Mouse (Mus musculus): ENCODE data around the gene Ggta1. TPM values are rescaled to one million over a fixed set of nuclear protein-coding genes. Genes with fewer than 3 reads are reported as not detected.

Gene Ggta1
- polyA plus RNA-seq, 1 experiment from 2014 or later = 6.4 TPM

DNA sequence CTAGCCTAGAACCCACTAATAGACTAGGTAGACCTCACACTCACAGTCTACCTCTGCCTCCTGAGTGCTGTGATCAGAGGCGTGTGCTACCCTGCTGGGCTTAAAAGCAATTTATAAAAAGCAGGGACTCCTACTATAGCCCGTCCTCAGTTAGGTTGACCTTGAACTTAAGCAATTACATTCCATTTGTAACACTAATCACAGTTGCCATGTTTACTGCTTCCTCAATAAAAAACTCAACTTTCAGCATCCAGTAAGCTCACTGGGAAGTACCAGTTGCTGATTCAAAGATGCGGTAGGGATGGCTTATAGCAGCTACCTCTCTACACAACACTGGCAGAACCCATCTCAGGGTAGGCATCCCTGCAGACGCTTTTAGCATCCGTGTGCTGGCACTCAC is 19.7 kb downstream of the Ggta1 start:
- Histone ChIP-seq H3K4me3 (no peak overlapping the region), H3K27ac (no peak overlapping the region), H3K27me3 (no peaks in the 10 kb centered on the region), H3K9ac (no peak overlapping the region), H3K9me3 (replicated peaks) (no peaks in the 10 kb centered on the region), H3K4me1 (0 out of 2 replicates have a peak, but pooled peaks cover 6% of the 10 kb centered on the region), H3K36me3 (no peaks in the 10 kb centered on the region), H3K4me2 (replicated peaks) (no peak overlapping the region)
- no peak for ATAC-seq (ENCODE audit: low FRiP score)
- 77% methylated on average over 5 of the region's 5 CpGs for WGBS

GRCm38 (mm10) chr2:35442079-35442478 is 21.0 kb downstream of the Ggta1 start:
- Histone ChIP-seq H3K4me1 (0 out of 2 replicates have a peak, but pooled peaks cover 6% of the 10 kb centered on the region), H3K4me3 (no peak overlapping the region), H3K9ac (no peak overlapping the region), H3K9me3 (replicated peaks) (no peaks in the 10 kb centered on the region), H3K36me3 (no peaks in the 10 kb centered on the region), H3K4me2 (replicated peaks) (no peak overlapping the region), H3K27ac (no peak overlapping the region), H3K27me3 (no peaks in the 10 kb centered on the region)
- ATAC-seq (ENCODE audit: low FRiP score) = no peak
- 85% methylated on average over 6 of the region's 6 CpGs for WGBS

DNA sequence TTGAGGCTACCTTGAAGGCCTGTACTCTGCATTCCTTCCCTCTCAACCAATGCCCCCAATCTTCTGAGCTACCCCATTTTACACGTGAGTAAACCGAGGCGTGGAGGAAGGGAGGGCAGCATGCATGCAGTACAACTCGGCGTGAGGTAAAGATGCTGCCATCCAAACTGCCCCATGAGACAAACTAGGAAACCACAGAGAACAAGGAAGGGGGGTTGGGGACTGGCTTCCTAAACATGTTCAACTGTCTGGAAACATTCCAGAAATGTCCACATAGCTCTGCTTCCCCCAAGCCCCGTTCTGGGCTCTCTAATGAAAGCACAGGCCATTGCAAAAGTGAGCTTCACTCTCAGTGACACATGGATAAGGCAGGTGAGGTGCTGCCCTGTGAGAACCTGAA is 21.6 kb downstream of the Ggta1 start:
- no peaks in the 10 kb centered on the region for H3K36me3 ChIP-seq
- WGBS = 87% methylated on average over 6 of the region's 6 CpGs
- no peaks in the 10 kb centered on the region for H3K9me3 ChIP-seq (replicated peaks)
- H3K4me3 ChIP-seq = no peak overlapping the region
- 0 out of 2 replicates have a peak, but pooled peaks cover 6% of the 10 kb centered on the region for H3K4me1 ChIP-seq
- no peak overlapping the region for H3K4me2 ChIP-seq (replicated peaks)
- no peak overlapping the region for H3K27ac ChIP-seq
- no peak overlapping the region for H3K9ac ChIP-seq
- no peak for ATAC-seq (ENCODE audit: low FRiP score)
- no peaks in the 10 kb centered on the region for H3K27me3 ChIP-seq

- no peak for ATAC-seq (ENCODE audit: low FRiP score)
- Histone ChIP-seq H3K4me3 (no peak overlapping the region), H3K27ac (no peak overlapping the region), H3K4me1 (0 out of 2 replicates have a peak, but pooled peaks cover 6% of the 10 kb centered on the region), H3K27me3 (no peaks in the 10 kb centered on the region), H3K36me3 (no peaks in the 10 kb centered on the region), H3K9ac (no peak overlapping the region), H3K9me3 (replicated peaks) (no peaks in the 10 kb centered on the region), H3K4me2 (replicated peaks) (no peak overlapping the region)
- 86% methylated on average over 3 of the region's 3 CpGs for WGBS
These were observed 22.6 kb downstream of the Ggta1 start for GRCm38 (mm10) chr2:35440480-35440879.

- Histone ChIP-seq H3K9me3 (replicated peaks) (no peaks in the 10 kb centered on the region), H3K36me3 (no peaks in the 10 kb centered on the region), H3K4me2 (replicated peaks) (no peak overlapping the region), H3K4me1 (0 out of 2 replicates have a peak, but pooled peaks cover 7% of the 10 kb centered on the region), H3K4me3 (no peak overlapping the region), H3K27me3 (no peaks in the 10 kb centered on the region), H3K9ac (no peak overlapping the region), H3K27ac (no peak overlapping the region)
- 94% methylated on average over 2 of the region's 2 CpGs for WGBS
- no peak for ATAC-seq (ENCODE audit: low FRiP score)
These were observed 25.2 kb downstream of the Ggta1 start for GRCm38 (mm10) chr2:35437796-35438195.

DNA sequence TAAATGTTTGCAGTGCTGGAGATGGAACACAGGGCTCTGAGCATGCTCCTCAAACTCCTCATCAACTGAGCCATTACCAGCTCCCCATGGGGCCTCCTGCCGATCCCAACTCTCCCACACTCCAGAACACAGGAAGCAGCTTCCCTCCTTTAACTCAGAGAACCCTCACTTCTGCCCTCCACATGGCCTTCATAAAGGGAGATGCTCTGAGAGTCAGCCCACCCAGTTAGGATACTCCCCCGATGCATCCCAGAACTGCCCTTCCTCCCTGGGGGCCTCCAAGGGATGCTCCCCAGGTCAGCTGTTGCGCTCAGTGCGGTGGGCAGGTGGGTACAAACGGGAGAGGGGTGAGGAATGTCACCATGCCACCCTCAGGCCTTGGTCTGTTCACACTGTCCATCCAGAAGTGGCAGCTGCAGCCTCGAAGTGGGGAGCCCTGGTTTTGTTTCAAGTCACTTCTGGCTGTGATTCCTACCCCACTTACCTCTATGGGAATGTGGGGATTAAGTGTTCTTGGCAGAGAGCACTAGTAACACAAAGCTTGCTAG is 28.4 kb downstream of the Ggta1 start:
- Histone ChIP-seq H3K27me3 (no peaks in the 10 kb centered on the region), H3K4me2 (replicated peaks) (no peak overlapping the region), H3K9me3 (replicated peaks) (no peaks in the 10 kb centered on the region), H3K36me3 (no peaks in the 10 kb centered on the region), H3K4me1 (peaks cover 10% of the 10 kb centered on the region; the same call in 1 of the 2 replicates), H3K27ac (no peak overlapping the region), H3K9ac (no peak overlapping the region), H3K4me3 (no peak overlapping the region)
- no peak for ATAC-seq (ENCODE audit: low FRiP score)
- WGBS = 80% methylated on average over 6 of the region's 6 CpGs

GRCm38 (mm10) chr2:35433428-35433827 is 29.6 kb downstream of the Ggta1 start:
- H3K4me2 ChIP-seq (replicated peaks) = no peak overlapping the region
- peaks cover 13% of the 10 kb centered on the region; the same call in 1 of the 2 replicates for H3K4me1 ChIP-seq
- no peak for ATAC-seq (ENCODE audit: low FRiP score)
- no peaks in the 10 kb centered on the region for H3K9me3 ChIP-seq (replicated peaks)
- no peak overlapping the region for H3K4me3 ChIP-seq
- no peaks in the 10 kb centered on the region for H3K36me3 ChIP-seq
- H3K27ac ChIP-seq = no peak overlapping the region
- H3K27me3 ChIP-seq = no peaks in the 10 kb centered on the region
- no peak overlapping the region for H3K9ac ChIP-seq
- 76% methylated on average over 4 of the region's 4 CpGs for WGBS

GRCm38 (mm10) chr2:35432472-35432871 is 30.6 kb downstream of the Ggta1 start:
- H3K9ac ChIP-seq = no peak overlapping the region
- no peak overlapping the region for H3K27ac ChIP-seq
- ATAC-seq (ENCODE audit: low FRiP score) = no peak
- H3K9me3 ChIP-seq (replicated peaks) = no peaks in the 10 kb centered on the region
- H3K4me2 ChIP-seq (replicated peaks) = no peak overlapping the region
- no peaks in the 10 kb centered on the region for H3K27me3 ChIP-seq
- no peaks in the 10 kb centered on the region for H3K36me3 ChIP-seq
- no peak overlapping the region for H3K4me3 ChIP-seq
- 39% methylated on average over 7 of the region's 7 CpGs for WGBS
- H3K4me1 ChIP-seq = peaks cover 13% of the 10 kb centered on the region; the same call in 1 of the 2 replicates

DNA sequence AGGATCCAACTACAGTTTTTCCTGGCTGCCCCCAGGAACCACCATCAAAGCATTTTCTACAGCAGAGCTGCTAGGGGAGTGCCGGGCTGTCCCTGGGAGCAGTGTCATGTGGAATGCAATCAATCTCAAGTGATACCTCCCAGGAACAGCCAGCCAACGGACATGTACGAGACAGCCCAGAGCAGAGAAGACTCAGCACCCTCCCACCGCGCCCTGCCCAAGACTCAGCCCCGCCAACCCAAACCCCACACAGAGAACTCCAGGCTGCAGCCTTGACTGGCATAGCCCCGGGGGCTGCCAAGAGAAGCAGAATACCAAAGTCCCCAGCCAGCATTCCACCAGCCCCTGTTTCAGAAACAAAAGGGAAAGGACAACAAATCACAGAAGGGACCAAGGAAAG is 31.0 kb downstream of the Ggta1 start:
- WGBS = 30% methylated on average over 7 of the region's 7 CpGs
- H3K36me3 ChIP-seq = no peaks in the 10 kb centered on the region
- no peak overlapping the region for H3K9ac ChIP-seq
- H3K4me3 ChIP-seq = no peak overlapping the region
- peaks cover 15% of the 10 kb centered on the region; the same call in 1 of the 2 replicates for H3K4me1 ChIP-seq
- H3K27ac ChIP-seq = no peak overlapping the region
- H3K9me3 ChIP-seq (replicated peaks) = no peaks in the 10 kb centered on the region
- H3K4me2 ChIP-seq (replicated peaks) = no peak overlapping the region
- H3K27me3 ChIP-seq = no peaks in the 10 kb centered on the region
- no peak for ATAC-seq (ENCODE audit: low FRiP score)

- Histone ChIP-seq H3K4me2 (replicated peaks) (no peak overlapping the region), H3K4me1 (peaks cover 15% of the 10 kb centered on the region; the same call in 1 of the 2 replicates), H3K9ac (no peak overlapping the region), H3K36me3 (no peaks in the 10 kb centered on the region), H3K9me3 (replicated peaks) (no peaks in the 10 kb centered on the region), H3K4me3 (no peak overlapping the region), H3K27me3 (no peaks in the 10 kb centered on the region), H3K27ac (no peak overlapping the region)
- ATAC-seq (ENCODE audit: low FRiP score) = no peak
- WGBS = 84% methylated on average over 8 of the region's 8 CpGs
These were observed 32.2 kb downstream of the Ggta1 start for GRCm38 (mm10) chr2:35430806-35431205.

DNA sequence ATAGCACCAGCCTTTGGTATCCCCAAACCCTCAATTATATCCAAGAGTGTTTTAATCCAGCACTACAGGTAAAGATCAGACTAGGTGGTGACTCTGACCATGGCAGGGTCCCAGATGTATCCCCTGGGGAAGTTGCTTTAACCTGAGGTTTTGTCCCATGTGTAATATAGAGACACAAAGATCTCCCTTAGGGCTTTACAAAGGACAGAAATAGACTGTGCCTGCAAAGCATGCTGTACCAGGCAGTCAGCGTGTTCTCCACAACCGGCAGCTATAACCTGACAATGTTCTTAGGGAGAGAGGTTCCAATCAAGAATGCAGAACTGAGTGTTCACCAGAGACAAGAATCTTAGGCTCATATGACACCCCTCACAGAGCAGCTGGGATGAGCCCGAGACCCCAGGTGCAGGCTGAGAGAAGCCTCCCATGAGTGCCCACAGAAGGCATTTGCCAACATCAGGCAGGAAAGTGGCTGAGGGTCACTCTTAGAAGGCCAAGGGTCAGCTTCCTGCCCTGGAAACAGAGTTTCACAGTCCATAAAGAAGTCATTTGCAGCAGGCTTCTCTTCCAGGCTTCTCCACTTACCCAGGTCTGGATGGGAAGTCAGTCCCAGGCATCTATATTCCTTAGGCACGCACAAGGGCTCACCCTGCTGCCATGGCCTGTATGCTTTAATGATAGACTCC is 34.3 kb downstream of the Ggta1 start:
- Histone ChIP-seq H3K4me3 (no peak overlapping the region), H3K4me2 (replicated peaks) (no peak overlapping the region), H3K4me1 (peaks cover 15% of the 10 kb centered on the region; the same call in 1 of the 2 replicates), H3K9ac (no peak overlapping the region), H3K27me3 (no peaks in the 10 kb centered on the region), H3K36me3 (no peaks in the 10 kb centered on the region), H3K27ac (no peak overlapping the region), H3K9me3 (replicated peaks) (no peaks in the 10 kb centered on the region)
- ATAC-seq (ENCODE audit: low FRiP score) = no peak
- 79% methylated on average over 4 of the region's 4 CpGs for WGBS

DNA sequence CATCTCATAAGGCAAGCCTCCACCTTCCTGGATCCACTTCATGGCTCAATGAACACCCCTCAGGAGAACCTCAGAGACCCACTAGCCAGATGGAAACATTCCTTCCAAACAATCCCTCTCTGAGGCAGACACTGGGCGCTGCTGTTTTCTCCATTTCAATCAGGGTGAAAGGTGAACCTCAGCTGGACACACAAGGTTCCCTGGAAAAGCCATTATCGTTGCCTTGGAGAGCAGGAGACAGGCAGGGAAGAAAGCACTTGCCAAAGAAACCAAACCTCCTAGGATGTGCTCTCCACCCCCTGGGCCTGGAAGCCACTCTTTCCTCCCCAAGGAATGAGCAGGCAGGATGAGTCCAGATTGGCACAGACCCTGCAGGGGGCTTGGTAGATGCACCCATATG is 35.5 kb downstream of the Ggta1 start:
- H3K27me3 ChIP-seq = no peaks in the 10 kb centered on the region
- no peaks in the 10 kb centered on the region for H3K36me3 ChIP-seq
- H3K27ac ChIP-seq = no peak overlapping the region
- no peak overlapping the region for H3K9ac ChIP-seq
- no peak for ATAC-seq (ENCODE audit: low FRiP score)
- 22% methylated on average over 2 of the region's 2 CpGs for WGBS
- no peak overlapping the region for H3K4me2 ChIP-seq (replicated peaks)
- no peak overlapping the region for H3K4me3 ChIP-seq
- H3K9me3 ChIP-seq (replicated peaks) = no peaks in the 10 kb centered on the region
- peaks cover 12% of the 10 kb centered on the region; the same call in 1 of the 2 replicates for H3K4me1 ChIP-seq
